Mouse (Mus musculus) erythroid progenitor cell, adult 5-6 weeks (primary cell): ENCODE data around the gene Olfr559. TPM values are rescaled to one million over a fixed set of nuclear protein-coding genes. Genes with fewer than 3 reads are reported as not detected.
A peak's percentile ranks its signal among the peaks of the same experiment; 100 is the strongest.

ENCODE experiments used
- ATAC-seq: replicated peaks from 2 replicates; pipeline ENCODE4 v1.8.0; 2016; ENCODE audit warnings: moderate number of reproducible peaks, mild to moderate bottlenecking, moderate TSS enrichment, inconsistent platforms; ENCODE audit not compliant: poor library complexity, low FRiP score, severe bottlenecking
- total RNA-seq, 2 experiments: library from RNA; stranded (forward) in 1 of 2; stranded (reverse) in 1 of 2; fragments of 150-400 nt in 1 of 2; fragments of 186-747, 209-891 nt in 1 of 2; gene quantifications; 2 replicates each; pipeline versions ENCODE4 v1.2.3 to v1.2.4; 2015 to 2017; ENCODE audit warnings: low replicate concordance in 2 of 2

Olfr559 gene
- total RNA-seq (2015; ENCODE audit: low replicate concordance), result not detected in 2 replicates
- total RNA-seq (2017; ENCODE audit: low replicate concordance), result not detected in 2 replicates

DNA sequence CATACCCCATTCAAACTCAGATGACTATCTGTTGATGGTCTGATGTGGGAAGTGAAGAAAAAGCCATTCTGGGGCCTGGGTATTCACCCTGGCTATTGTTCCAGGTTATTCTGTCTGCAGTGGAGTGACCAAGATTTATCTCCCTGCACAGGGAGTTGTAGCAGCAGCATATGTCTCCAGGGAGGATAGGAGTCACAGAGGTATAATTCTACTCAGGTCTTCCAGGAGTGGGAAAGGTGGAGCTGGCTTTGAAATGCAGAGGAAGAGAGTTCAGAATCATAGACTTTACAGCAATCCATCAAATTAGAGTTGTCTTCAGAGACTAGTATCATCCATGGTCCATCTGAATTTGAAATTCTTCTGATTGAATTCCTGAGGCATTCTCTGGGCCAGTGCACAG lies at the start of gene Olfr559:
Olfr559 (minus strand) TSS at position 101 of the 400 bp plus-strand sequence.
- no peak for ATAC-seq

DNA sequence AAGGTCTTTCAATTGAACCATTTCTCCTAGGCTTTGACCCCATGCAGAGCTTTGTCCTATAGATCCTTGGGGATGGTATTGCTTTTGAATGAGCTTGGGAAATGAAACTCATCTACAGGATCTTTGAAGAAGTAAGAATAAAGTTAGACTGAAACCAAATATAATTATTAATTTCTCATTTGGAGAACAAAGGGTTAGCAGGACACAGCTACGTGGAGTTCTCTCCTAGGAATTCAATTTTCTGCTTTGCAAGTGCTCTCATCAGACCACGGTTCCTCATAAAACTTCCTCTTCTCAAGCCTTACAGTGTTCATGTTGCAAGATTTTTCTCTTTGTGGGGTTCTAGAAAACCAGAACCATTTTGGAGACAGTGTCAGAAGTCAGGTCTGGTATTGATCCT lies 43.6 kb upstream of the Olfr559 start, which contains the start of gene Olfr561:
Olfr561 (plus strand) TSS at position 301 of the 400 bp plus-strand sequence.
- ATAC-seq, result no peak

DNA sequence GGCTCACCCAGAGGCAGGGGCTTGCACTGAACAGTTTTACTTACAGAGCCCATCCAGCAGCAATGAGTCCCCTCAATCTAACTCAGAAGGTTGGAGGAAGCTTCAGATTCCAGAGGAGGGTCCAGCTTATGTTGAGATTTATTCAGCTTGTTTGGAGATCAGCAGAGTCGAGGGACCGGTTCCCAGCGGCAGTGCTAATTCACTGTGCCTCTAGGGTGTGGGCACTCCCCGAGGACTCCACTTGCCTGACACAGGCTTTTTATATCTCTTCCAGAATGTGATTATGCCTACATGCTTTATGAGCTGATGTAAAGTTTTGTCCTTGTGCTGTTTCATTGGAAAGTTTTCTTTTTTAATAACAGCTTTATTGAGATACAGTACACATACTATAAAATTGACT lies 32.0 kb upstream of the Olfr559 start, which contains the start of the genes Olfr560 and Olfr78:
Olfr560 (minus strand) TSS at position 101 of the 400 bp plus-strand sequence.
Olfr78 (minus strand) TSS at position 206 of the 400 bp plus-strand sequence.
- no peak for ATAC-seq

DNA sequence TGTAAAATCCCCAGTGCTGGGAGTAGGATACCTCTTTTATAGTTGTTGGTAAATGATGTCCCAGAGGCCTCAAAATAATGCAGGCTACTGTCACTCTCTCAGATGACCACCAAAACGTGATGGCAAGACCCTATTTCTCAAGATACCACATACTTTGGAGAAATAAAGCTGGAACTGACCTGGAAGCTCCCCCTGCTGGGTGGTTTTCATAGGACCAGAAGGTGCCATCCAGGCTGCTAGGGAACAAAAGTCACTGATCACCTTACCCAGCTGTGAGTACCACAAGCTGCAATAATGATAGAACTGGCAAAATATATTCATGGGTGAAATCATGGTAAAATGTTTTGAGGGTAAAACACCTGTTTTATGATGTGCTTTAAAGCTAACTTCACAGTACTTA lies 24.8 kb upstream of the Olfr559 start:
- ATAC-seq, result no peak

DNA sequence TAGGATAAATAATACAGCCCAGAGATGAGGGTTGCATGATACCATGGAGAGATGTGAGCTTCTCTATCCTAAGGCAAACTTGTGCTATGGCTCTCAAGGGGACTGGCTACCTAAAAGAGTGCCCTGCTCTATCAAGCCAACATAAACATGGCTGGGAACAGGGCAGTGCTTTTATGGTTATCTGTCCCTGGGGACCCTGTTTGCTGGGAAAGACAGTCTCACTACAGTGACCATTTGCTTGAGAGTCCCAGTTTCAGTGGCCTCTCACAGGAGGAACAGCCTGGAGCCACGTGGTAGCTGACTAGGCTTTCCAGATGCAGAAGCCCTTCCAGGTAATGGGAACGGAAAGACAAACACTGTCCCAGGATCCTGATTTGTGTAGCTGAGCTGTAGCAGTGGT lies 10.4 kb upstream of the Olfr559 start:
- no peak for ATAC-seq

DNA sequence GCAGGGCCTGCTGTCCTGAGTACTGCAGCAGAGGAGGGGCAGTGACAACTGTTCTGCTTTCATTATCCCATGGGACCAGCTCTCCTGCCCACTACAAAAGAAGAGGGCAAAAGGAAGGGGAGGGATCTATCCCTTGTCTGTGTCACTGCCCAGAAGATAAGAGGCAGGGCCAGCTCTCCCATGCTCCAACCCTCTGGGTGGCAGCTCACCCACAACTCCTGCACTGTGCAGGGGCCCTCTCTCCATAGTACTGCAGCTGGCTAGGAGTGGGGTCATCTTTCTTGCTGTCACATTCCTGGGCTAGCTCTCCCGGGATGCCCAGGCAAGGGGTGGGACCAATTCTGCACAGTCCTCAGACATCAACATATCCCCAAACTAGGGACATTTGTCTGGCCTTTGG lies 6.5 kb upstream of the Olfr559 start:
- no peak for ATAC-seq

DNA sequence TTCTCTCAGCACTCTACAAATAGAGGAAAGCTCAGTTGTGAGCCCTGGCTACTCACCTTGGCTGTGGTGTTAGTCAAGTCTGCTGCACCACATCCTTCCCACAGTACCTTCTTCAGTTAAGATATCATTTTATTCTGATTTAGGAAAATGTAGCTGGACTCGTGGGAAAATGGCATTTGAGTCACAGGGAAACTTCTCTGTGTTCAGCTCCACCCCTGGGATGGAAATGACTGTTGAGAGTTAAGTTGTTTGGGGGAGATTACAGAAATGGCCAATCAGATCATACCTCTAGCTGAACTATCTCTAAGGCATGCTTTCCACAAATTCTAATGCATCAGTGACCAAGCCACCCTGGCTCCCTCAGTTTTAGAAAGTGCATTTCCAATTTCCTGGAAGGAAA lies 8.3 kb downstream of the Olfr559 start, which contains the start of gene Olfr33:
Olfr33 (minus strand) TSS at position 101 of the 400 bp plus-strand sequence.
- ATAC-seq, result no peak

DNA sequence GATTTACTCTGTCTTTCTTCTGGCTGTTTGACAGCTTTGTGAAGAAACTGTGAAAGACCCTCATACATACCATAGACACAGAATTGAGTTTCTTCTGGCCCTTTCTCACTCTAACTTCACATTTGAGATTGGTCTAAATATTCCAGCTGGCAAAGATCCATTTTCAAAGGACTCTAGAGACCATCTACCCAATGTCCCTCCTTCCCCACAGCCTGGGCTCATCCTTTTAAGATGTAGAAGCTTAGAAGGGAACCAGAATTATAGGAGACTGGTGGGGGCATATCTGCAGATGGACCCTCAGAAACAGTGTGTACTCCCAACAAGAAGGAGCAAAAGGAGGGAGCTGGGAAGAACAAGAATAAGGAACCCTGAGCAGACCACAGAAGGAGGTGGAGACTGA lies 25.4 kb downstream of the Olfr559 start, which contains the start of gene Olfr558:
Olfr558 (plus strand) TSS at position 301 of the 400 bp plus-strand sequence.
- ATAC-seq, result no peak

DNA sequence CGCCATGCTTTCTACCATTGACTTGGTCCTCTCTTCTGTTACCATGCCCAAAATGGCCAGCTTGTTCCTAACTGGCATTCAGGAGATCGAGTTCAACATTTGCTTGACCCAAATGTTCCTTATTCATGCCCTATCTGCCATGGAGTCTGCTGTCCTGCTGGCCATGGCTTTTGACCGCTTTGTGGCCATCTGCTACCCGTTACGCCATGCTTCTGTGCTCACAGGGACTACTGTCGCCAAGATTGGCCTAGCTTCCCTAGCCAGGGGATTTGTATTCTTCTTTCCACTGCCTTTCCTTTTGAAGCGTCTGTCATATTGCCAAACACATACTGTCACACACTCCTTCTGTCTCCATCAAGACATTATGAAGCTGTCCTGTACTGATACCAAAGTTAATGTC lies 28.8 kb downstream of the Olfr559 start:
- no peak for ATAC-seq

DNA sequence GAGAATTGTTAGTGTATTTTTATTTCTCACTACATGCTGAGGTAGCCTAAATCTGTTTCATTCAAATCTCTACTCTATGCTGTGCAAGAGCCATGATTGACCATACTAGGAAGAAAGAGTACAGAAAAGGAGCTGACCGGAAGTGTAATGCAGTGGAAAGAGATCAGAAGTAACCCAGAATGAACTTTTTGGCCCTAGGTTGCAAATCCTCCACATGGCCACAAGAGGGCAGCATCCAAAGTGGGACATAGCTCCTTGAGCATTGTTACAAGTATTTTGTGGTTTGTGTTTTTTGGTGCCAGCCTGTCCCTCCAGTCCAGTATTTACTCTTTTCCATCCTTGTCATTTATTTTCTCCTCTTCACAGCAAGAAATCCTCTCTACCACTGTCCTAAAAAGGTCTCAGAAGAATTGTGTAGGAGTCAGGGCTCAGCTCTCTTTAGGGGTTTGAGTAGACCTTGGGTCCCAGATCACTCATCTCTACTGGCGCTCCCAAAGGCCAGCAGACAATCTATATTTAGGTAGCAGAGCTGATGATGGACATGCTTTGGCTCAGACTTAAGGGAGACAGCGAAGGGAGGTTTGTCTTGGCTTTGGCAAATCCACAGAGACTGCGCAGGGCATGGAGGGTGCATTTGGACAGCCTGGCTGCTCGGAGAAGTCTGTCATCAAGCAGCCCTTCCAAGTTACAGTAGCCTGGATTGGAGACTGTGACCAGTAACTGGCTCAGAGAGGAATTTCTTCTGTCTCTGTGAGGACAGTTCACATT lies 31.7 kb downstream of the Olfr559 start, which contains the start of gene Olfr557:
Olfr557 (plus strand) TSS at position 553 of the 768 bp plus-strand sequence.
- ATAC-seq, result 0 out of 2 replicates have a peak, but pooled peaks have one; percentile 42

DNA sequence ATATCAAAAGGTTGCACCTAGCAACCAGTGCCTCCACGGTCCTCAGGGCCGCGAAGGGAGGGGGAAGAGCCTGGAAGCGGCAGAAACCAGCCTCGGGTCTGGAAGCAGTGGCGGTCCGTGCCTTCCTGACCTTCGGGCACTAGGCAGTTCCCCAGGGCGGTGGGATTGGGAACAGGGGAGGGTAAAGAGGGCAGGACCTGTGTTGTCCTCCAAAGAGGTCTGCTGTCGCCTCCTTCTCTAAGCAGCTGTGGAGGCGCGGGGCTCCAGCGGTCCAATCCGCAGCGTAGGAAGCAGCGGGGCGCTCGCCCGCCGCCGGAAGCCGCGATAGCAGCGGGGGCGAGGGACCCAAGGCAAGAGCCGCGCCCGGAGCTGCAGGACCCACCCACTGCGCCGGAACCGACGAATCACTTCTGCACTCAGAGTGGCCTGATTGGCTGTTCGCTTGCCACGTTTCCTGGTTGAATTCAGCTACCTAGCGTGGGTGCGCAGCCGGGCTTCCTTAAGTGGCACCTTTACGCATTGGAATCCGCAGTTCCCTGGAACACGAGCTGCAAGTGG lies 40.3 kb downstream of the Olfr559 start, which contains the start of gene Trim68:
Trim68 (minus strand) TSS at position 384 of the 558 bp plus-strand sequence.
- ATAC-seq, result 0 out of 2 replicates have a peak, but pooled peaks have one; percentile 59

DNA sequence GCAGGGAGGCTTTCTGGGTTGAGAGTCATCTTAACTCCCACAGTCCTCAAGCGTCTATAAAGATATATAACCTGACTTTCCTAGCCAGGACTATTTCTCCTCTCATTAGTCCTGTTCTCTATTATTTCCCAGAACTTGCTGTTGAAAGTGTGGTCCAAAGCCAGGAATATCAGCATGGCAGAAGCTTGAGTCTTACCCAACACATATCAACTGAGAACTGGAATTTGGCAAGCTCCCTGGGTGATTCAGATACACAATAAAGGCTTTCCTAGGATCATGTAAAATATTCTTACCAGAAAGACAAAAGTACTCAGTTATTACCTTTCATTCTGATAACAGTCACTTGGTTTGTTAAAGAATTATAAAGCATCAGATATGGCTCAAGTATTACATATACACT lies 45.4 kb downstream of the Olfr559 start:
- no peak; the same call in 1 of the 2 replicates for ATAC-seq

DNA sequence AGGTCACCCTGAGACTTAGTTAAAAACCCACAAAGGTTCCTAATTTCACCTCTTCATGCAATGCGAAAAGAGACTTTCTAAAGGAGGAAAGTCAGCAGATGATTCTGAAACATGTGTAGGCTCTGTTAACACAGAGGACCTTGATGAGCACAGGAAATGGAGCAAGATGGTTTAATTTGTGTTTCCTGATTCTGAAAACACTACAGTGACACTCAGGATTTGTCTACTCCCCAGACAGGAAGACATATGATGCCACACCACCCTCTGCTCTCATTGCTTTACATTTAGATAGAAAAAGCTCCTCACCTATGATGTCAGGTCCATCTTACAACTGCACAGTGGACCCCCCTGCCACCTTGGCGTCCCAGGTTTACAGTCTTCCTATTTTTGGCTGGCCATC lies 51.1 kb downstream of the Olfr559 start:
- ATAC-seq, result no peak

Other genes starting within 250 kb of the Olfr559 start
Only the 30 nearest of the 33 such genes appear.
- gene Olfr545, start 227.9 kb downstream of the Olfr559 start, total RNA-seq (2015; ENCODE audit: low replicate concordance), result not detected in 2 replicates
- not detected in 2 replicates for gene Olfr545, start 227.9 kb downstream of the Olfr559 start, total RNA-seq (2017; ENCODE audit: low replicate concordance)
- not detected in 2 replicates for gene Olfr547, start 192.7 kb downstream of the Olfr559 start, total RNA-seq (2015; ENCODE audit: low replicate concordance)
- gene Olfr547, start 192.7 kb downstream of the Olfr559 start, total RNA-seq (2017; ENCODE audit: low replicate concordance), result not detected in 2 replicates
- gene Olfr548-ps1, start 186.6 kb downstream of the Olfr559 start, total RNA-seq (2015; ENCODE audit: low replicate concordance), result not detected in 2 replicates
- not detected in 2 replicates for gene Olfr548-ps1, start 186.6 kb downstream of the Olfr559 start, total RNA-seq (2017; ENCODE audit: low replicate concordance)
- gene Olfr549, start 177.6 kb downstream of the Olfr559 start, total RNA-seq (2015; ENCODE audit: low replicate concordance), result not detected in 2 replicates
- gene Olfr549, start 177.6 kb downstream of the Olfr559 start, total RNA-seq (2017; ENCODE audit: low replicate concordance), result 0.51 TPM in 1 of 2 replicates, not detected in the other
- 5.8 and 8.8 TPM in 2 replicates for gene Trim21, start 162.0 kb downstream of the Olfr559 start, total RNA-seq (2015; ENCODE audit: low replicate concordance)
- gene Trim21, start 162.0 kb downstream of the Olfr559 start, total RNA-seq (2017; ENCODE audit: low replicate concordance), result 27.5 and 37.1 TPM in 2 replicates
- gene Olfr550, start 156.0 kb downstream of the Olfr559 start, total RNA-seq (2015; ENCODE audit: low replicate concordance), result not detected in 2 replicates
- gene Olfr550, start 156.0 kb downstream of the Olfr559 start, total RNA-seq (2017; ENCODE audit: low replicate concordance), result not detected in 2 replicates
- gene Olfr551, start 135.6 kb downstream of the Olfr559 start, total RNA-seq (2015; ENCODE audit: low replicate concordance), result not detected in 2 replicates
- not detected in 2 replicates for gene Olfr551, start 135.6 kb downstream of the Olfr559 start, total RNA-seq (2017; ENCODE audit: low replicate concordance)
- not detected in 2 replicates for gene Olfr552, start 129.7 kb downstream of the Olfr559 start, total RNA-seq (2015; ENCODE audit: low replicate concordance)
- not detected in 2 replicates for gene Olfr552, start 129.7 kb downstream of the Olfr559 start, total RNA-seq (2017; ENCODE audit: low replicate concordance)
- gene Olfr553, start 109.3 kb downstream of the Olfr559 start, total RNA-seq (2015; ENCODE audit: low replicate concordance), result not detected in 2 replicates
- not detected in 2 replicates for gene Olfr553, start 109.3 kb downstream of the Olfr559 start, total RNA-seq (2017; ENCODE audit: low replicate concordance)
- gene Olfr554, start 89.1 kb downstream of the Olfr559 start, total RNA-seq (2015; ENCODE audit: low replicate concordance), result not detected in 2 replicates
- not detected in 2 replicates for gene Olfr554, start 89.1 kb downstream of the Olfr559 start, total RNA-seq (2017; ENCODE audit: low replicate concordance)
- not detected in 2 replicates for gene Olfr555, start 68.7 kb downstream of the Olfr559 start, total RNA-seq (2015; ENCODE audit: low replicate concordance)
- not detected in 2 replicates for gene Olfr555, start 68.7 kb downstream of the Olfr559 start, total RNA-seq (2017; ENCODE audit: low replicate concordance)
- not detected in 2 replicates for gene Olfr556, start 62.6 kb downstream of the Olfr559 start, total RNA-seq (2015; ENCODE audit: low replicate concordance)
- gene Olfr556, start 62.6 kb downstream of the Olfr559 start, total RNA-seq (2017; ENCODE audit: low replicate concordance), result not detected in 2 replicates
- gene Trim68, start 40.2 kb downstream of the Olfr559 start, total RNA-seq (2015; ENCODE audit: low replicate concordance), result 9.6 TPM in 1 of 2 replicates, not detected in the other
- 0.08 and 2.1 TPM in 2 replicates for gene Trim68, start 40.2 kb downstream of the Olfr559 start, total RNA-seq (2017; ENCODE audit: low replicate concordance)
- gene Olfr557, start 31.6 kb downstream of the Olfr559 start, total RNA-seq (2015; ENCODE audit: low replicate concordance), result not detected in 2 replicates
- not detected in 2 replicates for gene Olfr557, start 31.6 kb downstream of the Olfr559 start, total RNA-seq (2017; ENCODE audit: low replicate concordance)
- gene Olfr558, start 25.3 kb downstream of the Olfr559 start, total RNA-seq (2015; ENCODE audit: low replicate concordance), result not detected in 2 replicates
- gene Olfr558, start 25.3 kb downstream of the Olfr559 start, total RNA-seq (2017; ENCODE audit: low replicate concordance), result not detected in 2 replicates
- not detected in 2 replicates for gene Olfr33, start 8.4 kb downstream of the Olfr559 start, total RNA-seq (2015; ENCODE audit: low replicate concordance)
- not detected in 2 replicates for gene Olfr33, start 8.4 kb downstream of the Olfr559 start, total RNA-seq (2017; ENCODE audit: low replicate concordance)
- not detected in 2 replicates for gene Olfr560, start 31.9 kb upstream of the Olfr559 start, total RNA-seq (2015; ENCODE audit: low replicate concordance)
- not detected in 2 replicates for gene Olfr560, start 31.9 kb upstream of the Olfr559 start, total RNA-seq (2017; ENCODE audit: low replicate concordance)
- not detected in 2 replicates for gene Olfr78, start 32.0 kb upstream of the Olfr559 start, total RNA-seq (2015; ENCODE audit: low replicate concordance)
- gene Olfr78, start 32.0 kb upstream of the Olfr559 start, total RNA-seq (2017; ENCODE audit: low replicate concordance), result not detected in 2 replicates
- not detected in 2 replicates for gene Olfr561, start 43.7 kb upstream of the Olfr559 start, total RNA-seq (2015; ENCODE audit: low replicate concordance)
- not detected in 2 replicates for gene Olfr561, start 43.7 kb upstream of the Olfr559 start, total RNA-seq (2017; ENCODE audit: low replicate concordance)
- not detected in 2 replicates for gene Olfr564, start 76.0 kb upstream of the Olfr559 start, total RNA-seq (2015; ENCODE audit: low replicate concordance)
- gene Olfr564, start 76.0 kb upstream of the Olfr559 start, total RNA-seq (2017; ENCODE audit: low replicate concordance), result not detected in 2 replicates
- gene Olfr566, start 131.3 kb upstream of the Olfr559 start, total RNA-seq (2015; ENCODE audit: low replicate concordance), result not detected in 2 replicates
- gene Olfr566, start 131.3 kb upstream of the Olfr559 start, total RNA-seq (2017; ENCODE audit: low replicate concordance), result not detected in 2 replicates
- not detected in 2 replicates for gene Olfr568, start 149.6 kb upstream of the Olfr559 start, total RNA-seq (2015; ENCODE audit: low replicate concordance)
- gene Olfr568, start 149.6 kb upstream of the Olfr559 start, total RNA-seq (2017; ENCODE audit: low replicate concordance), result not detected in 2 replicates
- not detected in 2 replicates for gene Olfr569, start 163.4 kb upstream of the Olfr559 start, total RNA-seq (2015; ENCODE audit: low replicate concordance)
- gene Olfr569, start 163.4 kb upstream of the Olfr559 start, total RNA-seq (2017; ENCODE audit: low replicate concordance), result not detected in 2 replicates
- gene Olfr570, start 167.1 kb upstream of the Olfr559 start, total RNA-seq (2015; ENCODE audit: low replicate concordance), result not detected in 2 replicates
- not detected in 2 replicates for gene Olfr570, start 167.1 kb upstream of the Olfr559 start, total RNA-seq (2017; ENCODE audit: low replicate concordance)
- not detected in 2 replicates for gene Olfr571, start 190.0 kb upstream of the Olfr559 start, total RNA-seq (2015; ENCODE audit: low replicate concordance)
- not detected in 2 replicates for gene Olfr571, start 190.0 kb upstream of the Olfr559 start, total RNA-seq (2017; ENCODE audit: low replicate concordance)
- not detected in 2 replicates for gene Olfr572, start 196.9 kb upstream of the Olfr559 start, total RNA-seq (2015; ENCODE audit: low replicate concordance)
- gene Olfr572, start 196.9 kb upstream of the Olfr559 start, total RNA-seq (2017; ENCODE audit: low replicate concordance), result not detected in 2 replicates
- not detected in 2 replicates for gene Olfr573-ps1, start 215.1 kb upstream of the Olfr559 start, total RNA-seq (2015; ENCODE audit: low replicate concordance)
- gene Olfr573-ps1, start 215.1 kb upstream of the Olfr559 start, total RNA-seq (2017; ENCODE audit: low replicate concordance), result not detected in 2 replicates
- gene Olfr574, start 221.0 kb upstream of the Olfr559 start, total RNA-seq (2015; ENCODE audit: low replicate concordance), result not detected in 2 replicates
- gene Olfr574, start 221.0 kb upstream of the Olfr559 start, total RNA-seq (2017; ENCODE audit: low replicate concordance), result not detected in 2 replicates
- not detected in 2 replicates for gene Olfr575, start 231.3 kb upstream of the Olfr559 start, total RNA-seq (2015; ENCODE audit: low replicate concordance)
- not detected in 2 replicates for gene Olfr575, start 231.3 kb upstream of the Olfr559 start, total RNA-seq (2017; ENCODE audit: low replicate concordance)
- not detected in 2 replicates for gene Olfr576, start 235.2 kb upstream of the Olfr559 start, total RNA-seq (2015; ENCODE audit: low replicate concordance)
- gene Olfr576, start 235.2 kb upstream of the Olfr559 start, total RNA-seq (2017; ENCODE audit: low replicate concordance), result not detected in 2 replicates